12 mouse cellular contexts compared by ENCODE assay signal in genomic region chr7:30281522-30281921, GRCm38 (mm10). TPM values are rescaled to one million over a fixed set of nuclear protein-coding genes. Genes with fewer than 3 reads are reported as not detected.
A peak's percentile ranks its signal among the peaks of the same experiment; 100 is the strongest.
DNase-seq lines count a peak whose midpoint lies in the region; ATAC-seq lines count a peak whose summit lies in the region.
"Had no signal": no experiment of that assay in that cellular context is flagged by ENCODE, and none has a peak within 500 bp of the region (broad histone marks: within the 10 kb centered on the region; RNA-seq: fewer than 3 reads in every experiment).

No protein-coding gene starts in this region.

- H3K4me2 ChIP-seq in forebrain, embryonic 13.5 days = peak overlapping the region; percentile 74; the same call in 1 of the 2 replicates
- no peak overlapping the region for H3K4me2 ChIP-seq in forebrain, embryonic 16.5 days (ENCODE audit: low read length)
- H3K4me2 ChIP-seq in limb, embryonic 12.5 days = peak overlapping the region; percentile 82; the same call in 1 of the 2 replicates
- H3K4me2 ChIP-seq in embryonic facial prominence, embryonic 13.5 days = peak overlapping the region; percentile 85; the same call in 1 of the 2 replicates
- H3K4me2 ChIP-seq in midbrain, embryonic 14.5 days (ENCODE audit: low read length) = peak overlapping the region; percentile 93

- peaks cover 15% of the 10 kb centered on the region for H3K4me1 ChIP-seq in forebrain, embryonic 13.5 days
- H3K4me1 ChIP-seq in forebrain, embryonic 16.5 days (replicated peaks; ENCODE audit: control insufficient read depth, insufficient read depth, low read length) = peaks cover 10% of the 10 kb centered on the region
- H3K4me1 ChIP-seq in limb, embryonic 12.5 days (replicated peaks) = peaks cover 14% of the 10 kb centered on the region
- H3K4me1 ChIP-seq in limb, embryonic 10.5 days = peaks cover 18% of the 10 kb centered on the region
- peaks cover 12% of the 10 kb centered on the region for H3K4me1 ChIP-seq in embryonic facial prominence, embryonic 13.5 days
- peaks cover 9% of the 10 kb centered on the region; the same call in 1 of the 2 replicates for H3K4me1 ChIP-seq in midbrain, embryonic 14.5 days (ENCODE audit: control insufficient read depth, insufficient read depth, low read length)

- H3K27me3 ChIP-seq in forebrain, embryonic 13.5 days = 0 out of 2 replicates have a peak, but pooled peaks cover 2% of the 10 kb centered on the region
- H3K27me3 ChIP-seq in forebrain, embryonic 16.5 days (replicated peaks; ENCODE audit: control insufficient read depth, insufficient read depth, low read length) = no peaks in the 10 kb centered on the region
- H3K27me3 ChIP-seq in limb, embryonic 12.5 days = 0 out of 2 replicates have a peak, but pooled peaks cover 2% of the 10 kb centered on the region
- H3K27me3 ChIP-seq in limb, embryonic 10.5 days (ENCODE audit: low read depth, poor library complexity, severe bottlenecking) = 0 out of 2 replicates have a peak, but pooled peaks cover 5% of the 10 kb centered on the region
- H3K27me3 ChIP-seq in embryonic facial prominence, embryonic 13.5 days = no peaks in the 10 kb centered on the region
- no peaks in the 10 kb centered on the region for H3K27me3 ChIP-seq in midbrain, embryonic 14.5 days (ENCODE audit: control insufficient read depth, insufficient read depth, low read length)

- H3K9me3 ChIP-seq in forebrain, embryonic 13.5 days (replicated peaks) = no peaks in the 10 kb centered on the region
- no peaks in the 10 kb centered on the region for H3K9me3 ChIP-seq in forebrain, embryonic 16.5 days (ENCODE audit: control insufficient read depth, low read length)
- no peaks in the 10 kb centered on the region for H3K9me3 ChIP-seq in limb, embryonic 12.5 days
- H3K9me3 ChIP-seq in limb, embryonic 10.5 days (replicated peaks) = no peaks in the 10 kb centered on the region
- no peaks in the 10 kb centered on the region for H3K9me3 ChIP-seq in embryonic facial prominence, embryonic 13.5 days
- H3K9me3 ChIP-seq in midbrain, embryonic 14.5 days (ENCODE audit: control insufficient read depth, low read length) = no peaks in the 10 kb centered on the region

- no peaks in the 10 kb centered on the region for H3K36me3 ChIP-seq in forebrain, embryonic 13.5 days (ENCODE audit: poor library complexity, severe bottlenecking)
- no peaks in the 10 kb centered on the region for H3K36me3 ChIP-seq in forebrain, embryonic 16.5 days (ENCODE audit: control insufficient read depth, insufficient read depth)
- no peaks in the 10 kb centered on the region for H3K36me3 ChIP-seq in limb, embryonic 12.5 days
- H3K36me3 ChIP-seq in limb, embryonic 10.5 days = no peaks in the 10 kb centered on the region
- no peaks in the 10 kb centered on the region for H3K36me3 ChIP-seq in embryonic facial prominence, embryonic 13.5 days
- H3K36me3 ChIP-seq in midbrain, embryonic 14.5 days (ENCODE audit: control insufficient read depth, insufficient read depth, low read length) = no peaks in the 10 kb centered on the region

- 81% methylated on average over 4 of the region's 4 CpGs for WGBS in forebrain, embryonic 13.5 days
- 80% methylated on average over 4 of the region's 4 CpGs for WGBS in forebrain, embryonic 16.5 days
- 69% methylated on average over 4 of the region's 4 CpGs for WGBS in limb, embryonic 12.5 days
- WGBS in limb, embryonic 10.5 days = 78% methylated on average over 4 of the region's 4 CpGs
- WGBS in embryonic facial prominence, embryonic 13.5 days = 80% methylated on average over 4 of the region's 4 CpGs
- 81% methylated on average over 4 of the region's 4 CpGs for WGBS in midbrain, embryonic 14.5 days

- H3K4me3 ChIP-seq in forebrain, embryonic 13.5 days = no peak overlapping the region
- H3K4me3 ChIP-seq in forebrain, embryonic 16.5 days (replicated peaks; ENCODE audit: low read length) = no peak overlapping the region
- peak overlapping the region; percentile 78; the same call in 1 of the 2 replicates for H3K4me3 ChIP-seq in limb, embryonic 12.5 days (replicated peaks)
- H3K4me3 ChIP-seq in limb, embryonic 10.5 days = no peak overlapping the region
- no peak overlapping the region for H3K4me3 ChIP-seq in embryonic facial prominence, embryonic 13.5 days
- H3K4me3 ChIP-seq in midbrain, embryonic 14.5 days (replicated peaks; ENCODE audit: low read depth, low read length) = no peak overlapping the region

- DNase-seq in limb, embryonic 10.5 days (ENCODE audit: low spot score) = no peak
- no peak for DNase-seq in midbrain, embryonic 14.5 days
- DNase-seq in urinary bladder, postnatal 4 days (ENCODE audit: low spot score in 2 of 2) = no peak
- no peak for DNase-seq in layer of hippocampus, postnatal 14 days (ENCODE audit: low spot score in 2 of 2)
- DNase-seq: cerebellum, adult 11 months; kidney, adult 9 months had no signal

- H3K9ac ChIP-seq in forebrain, embryonic 13.5 days = no peak overlapping the region
- no peak overlapping the region for H3K9ac ChIP-seq in forebrain, embryonic 16.5 days (replicated peaks; ENCODE audit: low read depth, low read length)
- no peak overlapping the region for H3K9ac ChIP-seq in limb, embryonic 12.5 days (replicated peaks)
- no peak overlapping the region for H3K9ac ChIP-seq in embryonic facial prominence, embryonic 13.5 days
- no peak overlapping the region for H3K9ac ChIP-seq in midbrain, embryonic 14.5 days (replicated peaks; ENCODE audit: low read length)

- ATAC-seq in forebrain, embryonic 13.5 days = no peak
- no peak for ATAC-seq in forebrain, embryonic 16.5 days
- no peak for ATAC-seq in limb, embryonic 12.5 days (ENCODE audit: insufficient number of reproducible peaks, insufficient read depth, low FRiP score, low TSS enrichment, low read depth)
- ATAC-seq in embryonic facial prominence, embryonic 13.5 days (ENCODE audit: insufficient number of reproducible peaks, insufficient read depth, low FRiP score, low TSS enrichment, low read depth) = no peak
- no peak for ATAC-seq in midbrain, embryonic 14.5 days (ENCODE audit: low FRiP score, low TSS enrichment)

- H3K27ac ChIP-seq in forebrain, embryonic 13.5 days = peak overlapping the region; percentile 96; the same call in 1 of the 2 replicates
- H3K27ac ChIP-seq in forebrain, embryonic 16.5 days (ENCODE audit: low read length) = no peak overlapping the region
- H3K27ac ChIP-seq in limb, embryonic 12.5 days = no peak overlapping the region
- no peak overlapping the region for H3K27ac ChIP-seq in limb, embryonic 10.5 days
- peak overlapping the region; percentile 97; the same call in 1 of the 2 replicates for H3K27ac ChIP-seq in embryonic facial prominence, embryonic 13.5 days
- H3K27ac ChIP-seq in midbrain, embryonic 14.5 days (replicated peaks; ENCODE audit: low read depth, low read length) = no peak overlapping the region

RNA-seq across cellular contexts. Expression of gene Wdr62, which starts 1.3 kb away (rescaled TPM):
- 11.6 and 13.2 TPM in 2 replicates for polyA plus RNA-seq in forebrain, embryonic 13.5 days (2015; fragmentation: Nextera tagmentation; extraction: Ambion mirVana)
- polyA plus RNA-seq in forebrain, embryonic 16.5 days (2015; fragmentation: Nextera tagmentation; extraction: Ambion mirVana) = 6.2 and 8.2 TPM in 2 replicates
- polyA plus RNA-seq in limb, embryonic 12.5 days (2016; fragmentation: Nextera tagmentation; extraction: Ambion mirVana) = 9.7 and 10.6 TPM in 2 replicates
- polyA plus RNA-seq in limb, embryonic 10.5 days (2016; fragmentation: Nextera tagmentation; extraction: Ambion mirVana) = 15.1 and 15.5 TPM in 2 replicates
- polyA plus RNA-seq in embryonic facial prominence, embryonic 13.5 days (2015; fragmentation: Nextera tagmentation; extraction: Ambion mirVana) = 6.4 and 8.3 TPM in 2 replicates
- polyA plus RNA-seq in midbrain, embryonic 14.5 days (2014; fragmentation: Nextera tagmentation; extraction: Ambion mirVana) = 2.5 and 5.0 TPM in 2 replicates
- 1 to 10 TPM; 2.7 to 3.0 TPM for total RNA-seq in layer of hippocampus, postnatal 14 days (2021)

RNA-seq across cellular contexts. Expression of gene Thap8, which starts 1.6 kb away (rescaled TPM):
- polyA plus RNA-seq in forebrain, embryonic 13.5 days (2015; fragmentation: Nextera tagmentation; extraction: Ambion mirVana) = 0.21 and 0.68 TPM in 2 replicates
- polyA plus RNA-seq in forebrain, embryonic 16.5 days (2015; fragmentation: Nextera tagmentation; extraction: Ambion mirVana) = 0.36 and 0.42 TPM in 2 replicates
- polyA plus RNA-seq in limb, embryonic 12.5 days (2016; fragmentation: Nextera tagmentation; extraction: Ambion mirVana) = 0.15 and 0.26 TPM in 2 replicates
- 0.15 and 0.25 TPM in 2 replicates for polyA plus RNA-seq in limb, embryonic 10.5 days (2016; fragmentation: Nextera tagmentation; extraction: Ambion mirVana)
- polyA plus RNA-seq in embryonic facial prominence, embryonic 13.5 days (2015; fragmentation: Nextera tagmentation; extraction: Ambion mirVana) = 0.15 and 0.59 TPM in 2 replicates
- 0.58 and 0.61 TPM in 2 replicates for polyA plus RNA-seq in midbrain, embryonic 14.5 days (2014; fragmentation: Nextera tagmentation; extraction: Ambion mirVana)
- under 1 TPM; 0.35 to 0.67 TPM for total RNA-seq in layer of hippocampus, postnatal 14 days (2021)
- total RNA-seq: left cerebral cortex, adult 2 months had no signal

RNA-seq across cellular contexts. Expression of gene Clip3, which starts 10.0 kb away (rescaled TPM):
- 88.8 and 91.4 TPM in 2 replicates for polyA plus RNA-seq in forebrain, embryonic 13.5 days (2015; fragmentation: Nextera tagmentation; extraction: Ambion mirVana)
- 129 and 145 TPM in 2 replicates for polyA plus RNA-seq in forebrain, embryonic 16.5 days (2015; fragmentation: Nextera tagmentation; extraction: Ambion mirVana)
- polyA plus RNA-seq in limb, embryonic 12.5 days (2016; fragmentation: Nextera tagmentation; extraction: Ambion mirVana) = 39.7 and 46.6 TPM in 2 replicates
- 37.8 and 51.7 TPM in 2 replicates for polyA plus RNA-seq in limb, embryonic 10.5 days (2016; fragmentation: Nextera tagmentation; extraction: Ambion mirVana)
- 60.7 and 61.0 TPM in 2 replicates for polyA plus RNA-seq in embryonic facial prominence, embryonic 13.5 days (2015; fragmentation: Nextera tagmentation; extraction: Ambion mirVana)
- 121 and 131 TPM in 2 replicates for polyA plus RNA-seq in midbrain, embryonic 14.5 days (2014; fragmentation: Nextera tagmentation; extraction: Ambion mirVana)
- total RNA-seq in layer of hippocampus, postnatal 14 days (2021) = 100 to 1,000 TPM; 501 to 515 TPM
- total RNA-seq: megakaryocyte-erythroid progenitor cell, adult 5-6 weeks had no signal

RNA-seq across cellular contexts. Expression of gene Alkbh6, which starts 27.0 kb away (rescaled TPM):
- 101 and 102 TPM in 2 replicates for polyA plus RNA-seq in forebrain, embryonic 13.5 days (2015; fragmentation: Nextera tagmentation; extraction: Ambion mirVana)
- 93.6 and 104 TPM in 2 replicates for polyA plus RNA-seq in forebrain, embryonic 16.5 days (2015; fragmentation: Nextera tagmentation; extraction: Ambion mirVana)
- polyA plus RNA-seq in limb, embryonic 12.5 days (2016; fragmentation: Nextera tagmentation; extraction: Ambion mirVana) = 101 TPM in 2 replicates
- polyA plus RNA-seq in limb, embryonic 10.5 days (2016; fragmentation: Nextera tagmentation; extraction: Ambion mirVana) = 93.3 and 107 TPM in 2 replicates
- 91.8 and 104 TPM in 2 replicates for polyA plus RNA-seq in embryonic facial prominence, embryonic 13.5 days (2015; fragmentation: Nextera tagmentation; extraction: Ambion mirVana)
- polyA plus RNA-seq in midbrain, embryonic 14.5 days (2014; fragmentation: Nextera tagmentation; extraction: Ambion mirVana) = 107 and 145 TPM in 2 replicates
- 10 to 100 TPM; 41.6 to 45.9 TPM for total RNA-seq in layer of hippocampus, postnatal 14 days (2021)

RNA-seq across cellular contexts. Expression of gene Syne4, which starts 33.1 kb away (rescaled TPM):
- polyA plus RNA-seq in forebrain, embryonic 13.5 days (2015; fragmentation: Nextera tagmentation; extraction: Ambion mirVana) = 9.2 and 12.7 TPM in 2 replicates
- polyA plus RNA-seq in forebrain, embryonic 16.5 days (2015; fragmentation: Nextera tagmentation; extraction: Ambion mirVana) = 8.5 and 11.7 TPM in 2 replicates
- polyA plus RNA-seq in limb, embryonic 12.5 days (2016; fragmentation: Nextera tagmentation; extraction: Ambion mirVana) = 84.6 and 98.6 TPM in 2 replicates
- 52.9 and 92.3 TPM in 2 replicates for polyA plus RNA-seq in limb, embryonic 10.5 days (2016; fragmentation: Nextera tagmentation; extraction: Ambion mirVana)
- 54.6 and 59.4 TPM in 2 replicates for polyA plus RNA-seq in embryonic facial prominence, embryonic 13.5 days (2015; fragmentation: Nextera tagmentation; extraction: Ambion mirVana)
- polyA plus RNA-seq in midbrain, embryonic 14.5 days (2014; fragmentation: Nextera tagmentation; extraction: Ambion mirVana) = 9.3 and 10.2 TPM in 2 replicates
- total RNA-seq in layer of hippocampus, postnatal 14 days (2021) = 1 to 10 TPM; 4.2 to 5.8 TPM
- total RNA-seq: megakaryocyte-erythroid progenitor cell, adult 5-6 weeks had no signal

Comparison
In these comparisons a context has a peak if more than half of its experiments do, and no peak if none do; other contexts are left out.
1. H3K27ac ChIP-seq: peak in forebrain, embryonic 13.5 days (single experiment) and embryonic facial prominence, embryonic 13.5 days (single experiment); none in forebrain, embryonic 16.5 days (single experiment), limb, embryonic 12.5 days (single experiment), limb, embryonic 10.5 days (single experiment) and midbrain, embryonic 14.5 days (single experiment).